Mouse (Mus musculus): ENCODE data around the gene Nuak1.

Nuak1 gene

GRCm38 (mm10) chr10:84345730-84346129 lies 94.7 kb downstream of the Nuak1 start:
- no peak for DNase-seq (ENCODE audit: inconsistent ontology term)

GRCm38 (mm10) chr10:84343536-84343935 lies 96.9 kb downstream of the Nuak1 start:
- no peak for DNase-seq (ENCODE audit: inconsistent ontology term)

- DNase-seq (ENCODE audit: inconsistent ontology term): peak; percentile 94
Observed at GRCm38 (mm10) chr10:84339456-84339855, 100.9 kb downstream of the Nuak1 start.

- DNase-seq (ENCODE audit: inconsistent ontology term): no peak
Observed at GRCm38 (mm10) chr10:84338752-84339151, 101.6 kb downstream of the Nuak1 start.

GRCm38 (mm10) chr10:84335441-84335840 lies 105.0 kb downstream of the Nuak1 start:
- DNase-seq (ENCODE audit: inconsistent ontology term): peak; percentile 77

GRCm38 (mm10) chr10:84329822-84330221 lies 110.6 kb downstream of the Nuak1 start:
- DNase-seq (ENCODE audit: inconsistent ontology term): no peak

- DNase-seq (ENCODE audit: inconsistent ontology term): no peak
Observed at GRCm38 (mm10) chr10:84329336-84329735, 111.1 kb downstream of the Nuak1 start.

GRCm38 (mm10) chr10:84324018-84324417 lies 116.4 kb downstream of the Nuak1 start:
- no peak for DNase-seq (ENCODE audit: inconsistent ontology term)

All from Muller cell, postnatal 12 days (primary cell).